Mouse (Mus musculus) layer of hippocampus, adult 9-11 months (tissue): Measurements from ENCODE around the gene Wdr82.

Experiments
- DNase-seq: peaks from one replicate; pipeline ENCODE4 v3.0.0; 2022

Gene Wdr82

DNA sequence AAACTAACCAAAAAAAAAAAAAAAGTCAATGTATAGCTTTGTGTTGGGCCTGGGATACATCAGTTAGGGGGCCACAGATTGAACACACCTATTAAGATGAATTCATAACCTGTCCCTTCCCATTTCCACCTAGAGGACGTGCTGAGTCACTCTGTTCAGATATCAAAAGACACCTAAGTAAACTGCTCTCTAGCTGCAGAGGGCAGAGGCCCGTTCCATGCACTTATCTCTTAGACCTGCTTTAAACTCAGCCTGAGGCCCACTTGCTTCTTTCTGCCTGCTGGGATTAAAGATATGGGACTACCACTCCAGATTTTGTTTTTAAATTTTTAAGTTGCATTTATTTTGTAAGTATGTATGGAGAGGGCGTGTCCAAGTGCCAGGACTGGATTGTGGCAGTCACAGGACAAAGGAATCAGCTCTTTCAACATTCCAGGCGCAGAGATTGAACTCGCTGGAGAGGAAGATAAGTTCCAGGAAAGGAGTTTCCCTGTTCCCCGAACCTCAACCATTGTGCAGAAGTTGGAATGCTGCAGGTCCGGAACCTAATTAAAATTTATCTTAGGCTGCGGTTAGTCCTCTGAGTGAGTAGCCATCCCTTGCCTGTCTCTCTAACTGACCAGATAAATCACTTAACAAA is 57.2 kb downstream of the Wdr82 start:
- DNase-seq: no peak

GRCm38 (mm10) chr9:106230051-106230733 is 59.5 kb downstream of the Wdr82 start:
- DNase-seq: no peak

GRCm38 (mm10) chr9:106230734-106231106 is 60.0 kb downstream of the Wdr82 start:
- no peak for DNase-seq

- DNase-seq: no peak
Observed at GRCm38 (mm10) chr9:106231220-106231619, 60.5 kb downstream of the Wdr82 start.

- DNase-seq: no peak
Observed at GRCm38 (mm10) chr9:106231816-106232215, 61.1 kb downstream of the Wdr82 start.

- DNase-seq: no peak
Observed at GRCm38 (mm10) chr9:106232956-106233355, 62.2 kb downstream of the Wdr82 start.

DNA sequence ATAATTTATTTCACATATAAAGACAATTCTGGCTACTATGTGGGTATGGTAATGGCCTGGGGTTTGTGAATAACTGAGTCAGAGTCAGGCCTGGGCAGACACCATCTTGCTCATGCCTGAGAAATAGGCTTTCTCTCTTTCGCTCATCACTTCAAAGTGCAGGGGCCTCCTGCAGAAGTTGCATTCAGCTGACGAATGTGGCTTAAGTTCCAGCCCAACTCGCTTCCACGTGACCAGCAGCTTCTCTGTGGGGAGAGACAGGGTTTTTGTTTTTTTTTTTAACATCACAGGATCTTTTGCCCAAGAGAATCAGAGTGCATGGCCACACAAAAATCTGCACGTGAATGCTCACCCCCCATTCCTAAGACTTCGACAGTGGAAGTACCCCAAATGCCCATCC is 63.2 kb downstream of the Wdr82 start:
- DNase-seq: no peak

DNA sequence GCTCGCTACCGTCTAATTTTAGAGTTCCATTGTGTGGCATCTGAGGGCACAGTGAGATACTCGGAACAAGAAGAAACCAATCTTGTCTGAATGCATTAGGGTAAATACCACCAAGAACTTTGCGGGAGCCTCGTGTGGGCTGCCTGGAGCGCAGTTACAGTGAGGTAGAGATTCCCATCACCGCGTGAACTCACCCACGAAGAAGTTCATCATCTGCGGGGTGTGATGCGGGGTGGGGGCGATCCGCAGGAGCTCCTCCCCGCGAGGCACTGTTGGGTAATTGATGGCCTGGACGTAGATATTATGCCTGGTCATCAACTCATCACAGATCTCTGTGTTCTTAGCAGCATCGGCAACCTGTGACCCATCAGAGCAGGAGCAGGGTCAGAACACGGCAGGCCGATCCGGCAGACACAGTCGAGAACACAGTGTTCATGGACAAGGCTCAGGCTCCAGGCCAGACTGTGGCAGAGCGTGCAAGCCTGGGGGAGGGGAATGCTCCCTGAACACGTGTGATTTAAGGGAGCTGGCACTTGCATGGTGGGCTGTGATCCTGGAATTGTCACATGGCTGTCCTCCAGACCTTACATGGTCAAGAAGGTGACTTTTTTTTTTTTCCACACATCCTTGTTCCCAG is 64.6 kb downstream of the Wdr82 start:
- no peak for DNase-seq

DNA sequence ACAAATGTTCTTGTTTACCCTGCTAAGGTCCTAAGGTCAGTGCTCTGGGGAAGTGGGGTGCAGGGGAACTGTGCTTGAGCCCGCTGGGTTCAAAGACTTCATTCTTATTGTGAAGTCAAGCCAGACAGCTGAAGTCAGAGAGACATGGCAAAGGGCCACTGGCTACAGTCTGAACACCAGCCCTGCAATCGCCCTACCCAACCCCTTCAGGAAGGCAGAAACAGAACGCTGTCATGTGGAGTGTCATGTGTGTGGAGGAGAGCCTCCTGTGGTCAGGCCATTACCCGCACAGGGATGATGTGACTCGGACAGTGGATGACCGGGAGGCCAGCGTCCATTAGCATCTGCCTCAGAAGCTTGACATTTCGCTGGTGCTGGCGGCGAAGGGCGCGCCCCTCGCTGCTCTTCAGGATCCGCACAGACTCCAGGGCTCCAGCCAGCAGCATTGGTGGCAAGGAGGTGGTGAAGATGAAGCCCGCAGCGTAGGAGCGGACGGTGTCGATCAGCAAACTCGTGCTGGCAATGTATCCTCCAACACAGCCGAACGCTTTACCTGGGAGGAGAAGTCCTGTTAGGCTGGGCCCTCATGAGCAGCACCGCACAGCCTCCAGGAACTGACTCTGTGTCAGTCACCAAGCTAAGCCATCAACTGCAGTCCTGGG is 65.6 kb downstream of the Wdr82 start:
- DNase-seq: no peak

DNA sequence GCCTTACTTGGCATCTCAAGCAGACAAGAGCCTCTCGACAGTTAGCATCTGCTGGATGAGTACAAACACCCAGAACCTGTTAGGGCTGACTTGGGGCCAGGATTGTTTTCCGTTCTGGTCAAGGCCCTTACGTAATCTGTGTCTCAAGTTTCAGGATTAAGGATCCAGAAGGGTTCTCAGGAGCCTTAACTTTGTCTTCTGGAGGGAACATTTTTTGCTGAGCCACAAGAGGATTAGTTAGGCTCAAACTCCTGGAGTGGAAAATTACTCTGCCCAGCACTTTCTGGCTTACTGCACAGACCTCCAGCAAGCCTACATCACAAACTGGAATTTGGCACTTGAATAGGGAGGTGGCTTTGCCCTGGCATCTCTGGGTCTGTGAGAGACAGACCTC is 66.1 kb downstream of the Wdr82 start:
- no peak for DNase-seq

DNA sequence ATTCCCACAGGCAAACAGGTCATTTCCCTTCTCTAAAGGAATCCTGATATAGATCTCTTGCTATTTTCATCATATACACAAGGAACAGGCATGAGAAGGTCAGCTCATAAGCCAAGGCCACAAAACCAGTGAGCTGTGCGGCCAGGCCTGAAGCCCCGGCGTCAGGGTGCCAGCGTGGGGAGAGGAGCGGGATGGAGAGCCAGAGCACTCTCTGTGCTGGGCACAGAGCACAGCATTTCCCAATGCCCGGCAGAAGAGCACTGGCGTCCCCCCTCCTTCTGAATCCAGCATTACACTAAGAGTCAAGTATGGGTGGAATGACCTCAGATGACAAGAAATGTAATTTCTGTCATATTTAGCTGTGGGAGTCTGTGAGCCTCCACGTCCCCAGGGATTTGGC is 66.7 kb downstream of the Wdr82 start:
- DNase-seq: no peak

GRCm38 (mm10) chr9:106237878-106238277 is 67.2 kb downstream of the Wdr82 start:
- no peak for DNase-seq
